Mouse (Mus musculus) bone marrow, adult 2 months (tissue): ENCODE results near the gene Hsdl2. TPM values are rescaled to one million over a fixed set of nuclear protein-coding genes. Genes with fewer than 3 reads are reported as not detected.

ENCODE experiments used
- H3K27ac ChIP-seq: fragments of 200-500 bp; 2 replicates; pipeline ENCODE4 v1.5.1; 2012; ENCODE audit warnings: low read depth, mild to moderate bottlenecking, control low read depth, inconsistent platforms, low read length; ENCODE audit not compliant: control insufficient read depth, poor library complexity, insufficient read depth
- H3K4me1 ChIP-seq: fragments of 200-500 bp; 2 replicates; pipeline ENCODE4 v1.6.1; 2011; ENCODE audit warnings: low read length; ENCODE audit not compliant: control insufficient read depth, insufficient read depth
- H3K4me3 ChIP-seq: fragments of 200-500 bp; replicated peaks from 2 replicates; pipeline ENCODE3; 2011; ENCODE audit warnings: mild to moderate bottlenecking, low read depth, low read length, control low read depth; ENCODE audit not compliant: control insufficient read depth
- CTCF ChIP-seq: fragments of 200-500 bp; IDR thresholded peaks from 2 replicates; pipeline ENCODE4 v1.5.1; 2011; ENCODE audit warnings: low read length, control low read depth; ENCODE audit not compliant: control insufficient read depth, insufficient read depth
- POLR2A ChIP-seq: fragments of 200-500 bp; IDR thresholded peaks from 2 replicates; pipeline ENCODE4 v1.6.1; 2011; ENCODE audit warnings: low read depth, mild to moderate bottlenecking, control low read depth, low read length, borderline replicate concordance; ENCODE audit not compliant: control insufficient read depth
- WGBS: fragments of 180-500 bp; shearing (Covaris S2); methylation state at CpG from one replicate; pipeline ENCODE4 v1.1.7; 2018; 5-methylcytosine and 5-hydroxymethylcytosine counted together
- polyA plus RNA-seq: library from polyadenylated mRNA; stranded (reverse); fragments of >200 nt; gene quantifications from 2 replicates; pipeline ENCODE4 v1.2.4, GENCODE M21; 2011; ENCODE audit warnings: low replicate concordance; ENCODE audit not compliant: missing spikeins, insufficient read depth, insufficient read length

The Hsdl2 gene
- polyA plus RNA-seq, 1 experiment: 15.2 TPM

DNA sequence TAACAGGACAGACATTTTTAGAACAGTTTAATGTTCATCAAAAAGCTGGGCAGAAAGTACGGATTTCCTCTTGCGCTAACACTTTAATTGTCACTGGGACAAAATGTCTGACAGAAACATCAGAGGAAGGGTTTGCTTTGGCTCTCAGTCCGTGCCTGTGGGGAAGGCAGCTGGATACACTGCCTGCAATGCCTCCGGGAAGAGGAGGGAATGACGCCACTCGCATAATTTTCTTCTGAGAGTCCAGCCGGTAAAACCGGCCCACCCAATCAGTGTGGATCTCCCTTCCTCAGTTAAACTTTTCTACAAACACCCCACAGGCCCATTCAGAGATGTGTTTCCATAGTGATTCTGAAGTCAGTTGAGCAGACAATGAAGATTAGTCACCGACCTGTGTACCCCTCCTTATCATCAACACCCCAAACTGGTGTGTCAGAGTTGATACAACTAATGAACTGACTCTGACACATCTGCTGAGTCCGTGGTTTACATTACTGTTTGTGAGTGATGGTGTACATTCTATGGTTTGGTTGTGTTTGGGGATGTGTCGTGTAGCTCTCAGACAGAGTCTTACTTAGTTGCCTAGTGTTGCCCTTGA, 8.7 kb upstream of the Hsdl2 start:
- Histone ChIP-seq H3K27ac (no peak overlapping the region), H3K4me1 (no peaks in the 10 kb centered on the region; the same call in none of the 2 replicates), H3K4me3 (no peak overlapping the region)
- 70% methylated on average over 11 of the region's 11 CpGs for WGBS
- TF ChIP-seq POLR2A (no peak), CTCF (no peak)

DNA sequence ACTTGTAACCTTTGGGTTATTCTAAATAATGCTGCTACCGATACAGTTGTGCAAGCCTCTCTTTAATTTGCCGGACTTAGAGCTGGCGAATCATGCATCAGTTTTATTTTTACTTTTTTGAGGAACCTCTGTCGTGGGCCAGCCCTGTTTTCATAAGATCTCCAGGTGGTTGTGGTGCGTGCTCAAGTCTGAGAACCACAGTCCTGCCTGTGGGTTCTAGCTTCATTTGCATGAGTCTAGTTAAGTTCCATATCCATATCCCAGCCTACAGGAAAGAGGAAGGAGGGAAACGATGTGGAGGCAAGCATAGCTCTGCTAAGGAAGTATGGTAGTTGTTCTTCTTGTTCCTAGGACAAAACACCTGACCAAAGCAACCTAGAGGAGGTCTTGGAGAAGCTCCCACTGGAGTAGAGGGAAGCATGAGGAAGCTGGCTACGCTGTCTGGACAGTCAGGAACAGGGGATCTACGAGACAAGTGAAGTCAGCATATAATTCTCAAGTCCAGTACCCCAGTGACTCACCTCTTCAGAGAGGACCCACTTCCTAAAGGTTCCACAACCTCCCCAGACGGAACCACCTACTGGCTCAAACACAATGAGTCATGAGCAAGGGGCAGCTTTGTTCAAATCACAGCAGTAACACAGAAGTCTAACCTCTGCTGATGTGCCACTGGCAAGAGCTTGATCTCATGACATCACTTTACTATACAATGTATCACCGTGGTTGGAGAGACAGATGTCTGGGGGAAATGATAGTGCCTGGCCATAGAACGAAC, 6.0 kb upstream of the Hsdl2 start:
- TF ChIP-seq POLR2A (no peak), CTCF (no peak)
- WGBS: 32% methylated on average over 11 of the region's 11 CpGs
- no peak overlapping the region for H3K4me3 ChIP-seq
- no peak overlapping the region for H3K27ac ChIP-seq
- no peaks in the 10 kb centered on the region; the same call in none of the 2 replicates for H3K4me1 ChIP-seq

DNA sequence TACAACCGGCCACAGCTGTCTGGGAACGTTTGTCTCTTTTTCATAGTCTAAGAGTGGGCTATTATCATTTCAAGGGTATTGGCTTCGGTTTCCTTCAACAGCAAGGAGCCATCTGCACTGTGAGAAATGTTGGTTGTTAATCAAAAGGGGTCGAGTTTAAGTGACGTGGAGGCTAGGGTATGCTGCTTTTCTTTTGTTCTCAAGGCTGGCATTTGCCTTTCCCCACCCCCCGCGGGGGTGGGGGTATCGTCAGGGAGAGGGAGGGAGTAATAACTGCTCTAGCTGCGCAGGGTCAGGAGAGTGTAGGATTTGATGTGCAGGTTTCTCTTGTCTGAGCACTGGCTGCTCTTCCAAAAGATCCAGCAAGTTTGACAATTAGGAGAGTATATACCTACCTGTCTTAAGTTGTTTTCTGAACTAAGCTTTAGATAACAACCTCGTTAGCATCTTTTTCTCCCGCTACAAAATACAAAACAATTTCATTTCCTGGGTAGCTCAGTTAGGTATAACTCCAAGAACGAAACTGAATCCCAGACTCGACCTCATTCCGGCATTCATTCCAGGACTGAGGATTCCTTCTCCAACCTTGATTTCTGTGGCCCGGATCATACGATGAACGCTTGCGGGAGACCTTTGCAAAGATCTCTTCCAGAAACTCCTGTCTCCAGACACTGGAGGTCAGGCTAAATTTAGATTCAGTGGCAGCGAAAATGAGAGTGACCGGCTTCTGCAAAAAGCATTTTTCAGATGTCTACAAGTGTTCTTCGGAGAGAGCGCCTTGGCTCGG, 675 bp upstream of the Hsdl2 start:
- Histone ChIP-seq H3K27ac (peak overlapping the region; percentile 77), H3K4me1 (no peaks in the 10 kb centered on the region; the same call in 1 of the 2 replicates), H3K4me3 (peak overlapping the region; percentile 67)
- TF ChIP-seq POLR2A: no peak
- no peak for TF ChIP-seq CTCF
- WGBS: under 1% methylated on average over 23 of the region's 23 CpGs

DNA sequence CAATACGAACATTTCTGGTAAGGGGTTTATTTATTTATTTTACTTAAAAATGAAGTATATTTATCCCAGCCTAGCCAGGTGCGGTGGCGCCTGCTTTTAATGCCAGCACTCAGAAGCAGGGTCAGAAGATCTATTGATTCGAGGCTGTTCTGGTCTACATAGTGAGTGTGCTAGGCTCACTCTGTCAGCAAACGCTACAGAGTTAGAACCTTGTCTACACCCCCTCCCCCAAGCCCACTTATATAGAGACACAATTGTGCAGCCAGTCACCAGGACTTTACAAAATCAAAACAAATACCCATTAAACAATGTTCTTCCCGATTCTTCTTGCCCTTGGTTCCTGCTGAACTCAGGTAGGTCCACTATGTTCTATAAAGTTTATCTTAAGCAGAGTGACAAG, 823 bp downstream of the Hsdl2 start:
- Histone ChIP-seq H3K4me3 (peak overlapping the region; percentile 29), H3K27ac (no peak overlapping the region), H3K4me1 (no peaks in the 10 kb centered on the region; the same call in 1 of the 2 replicates)
- TF ChIP-seq POLR2A (no peak), CTCF (no peak)
- 34% methylated on average over 6 of the region's 6 CpGs for WGBS

DNA sequence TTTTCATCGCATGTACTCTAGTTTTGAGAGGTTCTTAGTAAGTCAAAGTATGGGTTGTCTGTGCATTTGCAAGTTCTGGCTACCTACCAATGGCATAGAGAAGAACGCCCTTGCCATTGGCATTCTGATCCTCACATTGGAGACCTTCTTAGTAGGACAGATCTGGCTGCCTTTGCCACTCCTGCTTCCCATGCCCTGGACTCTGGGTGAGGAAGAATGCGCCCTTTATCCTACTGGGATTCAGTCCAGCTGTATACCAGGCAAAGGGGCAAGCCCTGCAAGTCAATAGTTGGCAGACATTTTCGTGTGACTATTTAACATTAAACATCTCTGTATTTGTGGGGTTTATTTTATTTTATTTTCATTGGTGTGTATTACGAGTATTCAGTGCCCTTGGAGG, 3.7 kb downstream of the Hsdl2 start:
- H3K27ac ChIP-seq: no peak overlapping the region
- H3K4me3 ChIP-seq: no peak overlapping the region
- 88% methylated on average over 5 of the region's 5 CpGs for WGBS
- H3K4me1 ChIP-seq: no peaks in the 10 kb centered on the region; the same call in 1 of the 2 replicates
- no peak for TF ChIP-seq POLR2A
- no peak for TF ChIP-seq CTCF

DNA sequence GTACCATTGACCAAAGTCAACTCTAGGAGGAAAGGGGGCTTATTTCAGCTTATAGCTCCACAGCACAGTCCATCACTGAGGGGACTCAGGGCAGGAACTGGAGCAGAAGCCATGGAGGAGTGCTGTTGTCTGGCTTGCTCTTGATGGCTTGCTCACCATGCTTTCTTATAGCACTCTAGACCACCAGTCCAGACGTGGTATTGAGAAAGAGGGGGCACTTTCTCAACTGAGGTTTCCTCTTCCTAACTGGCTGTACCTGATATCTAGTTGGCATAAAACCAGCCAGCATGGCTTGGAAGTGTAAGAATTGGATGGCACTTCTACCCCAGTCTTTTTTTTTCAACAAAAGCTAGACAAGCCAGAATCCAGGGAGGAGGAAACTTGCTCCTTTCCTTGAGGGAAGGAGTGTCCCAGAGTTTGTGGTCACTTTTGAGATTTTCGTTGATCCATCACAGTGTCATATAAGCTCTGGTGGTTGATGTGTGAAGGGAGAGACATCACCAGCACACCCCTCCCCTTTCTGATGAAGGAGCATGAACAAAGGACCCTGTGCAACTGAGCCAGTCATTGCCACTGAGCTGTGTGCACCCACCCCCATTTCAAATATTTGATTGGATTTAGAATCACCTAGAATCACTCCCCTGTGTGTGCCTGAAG, 6.0 kb downstream of the Hsdl2 start:
- TF ChIP-seq CTCF (no peak), POLR2A (no peak)
- no peak overlapping the region for H3K4me3 ChIP-seq
- 28% methylated on average over 2 of the region's 2 CpGs for WGBS

DNA sequence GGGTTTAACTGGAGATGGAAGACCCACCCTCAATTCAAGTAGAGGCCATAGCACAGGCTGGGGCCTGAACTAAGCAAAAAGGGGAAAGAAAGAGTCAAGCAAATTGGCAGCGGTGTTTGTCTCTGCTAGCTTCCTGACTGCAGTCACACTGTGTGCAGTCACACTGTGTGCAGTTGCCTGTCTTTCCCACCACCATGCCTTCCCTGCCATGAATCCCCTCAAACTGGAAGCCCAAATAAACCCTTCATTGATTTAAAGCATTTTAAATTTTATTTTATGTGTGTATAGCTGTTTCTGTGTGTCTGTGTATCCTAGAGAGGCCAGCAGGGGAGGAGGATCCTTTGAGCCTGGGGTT, 6.5 kb downstream of the Hsdl2 start:
- Histone ChIP-seq H3K27ac (no peak overlapping the region), H3K4me3 (no peak overlapping the region), H3K4me1 (no peaks in the 10 kb centered on the region; the same call in 1 of the 2 replicates)
- WGBS: 80% methylated on average over 1 of the region's 1 CpGs
- no peak for TF ChIP-seq CTCF
- no peak for TF ChIP-seq POLR2A

More for the DNA sequence above, 6.0 kb downstream of the Hsdl2 start:
- H3K4me1 ChIP-seq: no peaks in the 10 kb centered on the region; the same call in 1 of the 2 replicates
- no peak overlapping the region for H3K27ac ChIP-seq
